Mouse (Mus musculus): Measurements from ENCODE around the gene Gm20767. TPM values are rescaled to one million over a fixed set of nuclear protein-coding genes. Genes with fewer than 3 reads are reported as not detected.
"Not testable (repeated sequence)": the region's sequence is repeated elsewhere in the genome, so short reads cannot be mapped to it uniquely, and the experiment has no call there.

The Gm20767 gene
- polyA plus RNA-seq (2012): not detected in 2 replicates

- H3K4me3 ChIP-seq (replicated peaks); H3K4me1 ChIP-seq (ENCODE audit: control insufficient read depth); H3K9me3 ChIP-seq (ENCODE audit: control insufficient read depth, low read length); H3K36me3 ChIP-seq (ENCODE audit: control insufficient read depth); H3K27me3 ChIP-seq (ENCODE audit: control insufficient read depth): not testable (repeated sequence)
Measured at GRCm38 (mm10) chr13:120139946-120140345, at the start of gene Gm20767. Gene Gm20767 (plus strand): TSS chr13:120140246.

DNA sequence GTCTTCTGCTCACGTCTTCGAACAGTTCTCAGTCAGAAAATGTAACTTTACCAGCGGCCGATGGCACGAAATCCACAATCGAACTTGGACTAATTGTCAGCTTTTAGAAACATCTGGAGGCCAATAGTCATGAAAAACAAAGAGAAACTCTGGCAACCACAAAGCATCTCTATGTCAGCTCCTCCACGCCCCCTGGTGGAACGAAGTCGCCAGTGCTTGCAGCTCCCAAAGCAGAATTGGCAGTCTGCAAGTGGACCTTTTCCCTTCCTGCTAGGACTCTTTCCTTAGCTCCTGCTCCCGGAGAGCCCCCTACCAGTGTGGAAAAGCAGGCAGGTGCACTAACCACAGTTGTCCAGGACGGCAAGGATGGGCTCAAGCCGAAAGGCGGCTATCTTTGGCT lies 47.1 kb upstream of the Gm20767 start:
- H3K9me3 ChIP-seq (ENCODE audit: control insufficient read depth, low read length); H3K36me3 ChIP-seq (ENCODE audit: control insufficient read depth); H3K4me3 ChIP-seq (replicated peaks); H3K4me1 ChIP-seq (ENCODE audit: control insufficient read depth); H3K27me3 ChIP-seq (ENCODE audit: control insufficient read depth): not testable (repeated sequence)

GRCm38 (mm10) chr13:120096241-120096937 lies 43.7 kb upstream of the Gm20767 start:
- not testable (repeated sequence) for H3K27me3 ChIP-seq (ENCODE audit: control insufficient read depth); H3K4me3 ChIP-seq (replicated peaks); H3K36me3 ChIP-seq (ENCODE audit: control insufficient read depth); H3K4me1 ChIP-seq (ENCODE audit: control insufficient read depth); H3K9me3 ChIP-seq (ENCODE audit: control insufficient read depth, low read length)

DNA sequence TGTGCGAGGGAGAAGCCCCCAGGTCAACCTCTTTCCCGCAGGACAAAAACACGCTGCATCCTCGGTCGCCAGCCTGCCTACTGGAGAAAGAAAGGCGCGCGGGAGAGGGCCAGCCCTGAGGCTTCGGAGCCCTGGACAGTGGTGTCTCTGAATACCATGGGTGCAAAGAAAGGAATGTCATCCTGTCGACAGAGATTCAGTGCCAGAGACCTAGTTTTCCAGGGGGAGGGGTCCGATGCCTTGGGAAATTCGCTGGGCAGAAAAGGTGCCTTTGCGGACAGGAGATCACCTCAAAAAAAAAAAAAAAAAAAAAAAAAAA lies 43.1 kb upstream of the Gm20767 start:
- H3K4me3 ChIP-seq (replicated peaks); H3K4me1 ChIP-seq (ENCODE audit: control insufficient read depth): not testable (repeated sequence)

DNA sequence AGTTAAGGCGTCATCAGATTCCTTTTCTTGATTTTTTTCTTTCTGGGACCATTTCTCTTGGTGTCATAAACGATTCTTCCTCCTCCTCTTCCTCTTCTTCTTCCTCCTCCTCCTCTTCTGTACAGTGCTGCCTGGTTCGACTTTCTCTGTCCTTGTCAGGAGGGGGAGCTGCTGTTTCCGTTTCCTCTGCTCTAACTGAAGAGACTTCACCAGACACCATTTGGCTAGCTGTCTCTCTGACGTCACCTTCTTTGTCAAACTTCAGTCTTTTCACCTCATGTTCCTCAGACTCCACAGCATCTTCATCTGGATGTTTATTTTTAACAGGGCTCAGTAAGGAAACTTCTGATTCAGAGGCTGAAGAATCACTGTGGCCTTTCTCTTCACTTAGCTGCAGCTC lies 40.7 kb upstream of the Gm20767 start:
- H3K4me1 ChIP-seq (ENCODE audit: control insufficient read depth): not testable (repeated sequence)

More for the DNA sequence above, 43.1 kb upstream of the Gm20767 start:
- not testable (repeated sequence) for H3K36me3 ChIP-seq (ENCODE audit: control insufficient read depth); H3K9me3 ChIP-seq (ENCODE audit: control insufficient read depth, low read length); H3K27me3 ChIP-seq (ENCODE audit: control insufficient read depth)

GRCm38 (mm10) chr13:120106504-120106903 lies 33.5 kb upstream of the Gm20767 start:
- H3K4me3 ChIP-seq (replicated peaks); H3K9me3 ChIP-seq (ENCODE audit: control insufficient read depth, low read length); H3K27me3 ChIP-seq (ENCODE audit: control insufficient read depth); H3K36me3 ChIP-seq (ENCODE audit: control insufficient read depth); H3K4me1 ChIP-seq (ENCODE audit: control insufficient read depth): not testable (repeated sequence)

More for the DNA sequence above, 40.7 kb upstream of the Gm20767 start:
- not testable (repeated sequence) for H3K9me3 ChIP-seq (ENCODE audit: control insufficient read depth, low read length); H3K36me3 ChIP-seq (ENCODE audit: control insufficient read depth); H3K27me3 ChIP-seq (ENCODE audit: control insufficient read depth); H3K4me3 ChIP-seq (replicated peaks)

- not testable (repeated sequence) for H3K36me3 ChIP-seq (ENCODE audit: control insufficient read depth); H3K9me3 ChIP-seq (ENCODE audit: control insufficient read depth, low read length); H3K27me3 ChIP-seq (ENCODE audit: control insufficient read depth); H3K4me3 ChIP-seq (replicated peaks); H3K4me1 ChIP-seq (ENCODE audit: control insufficient read depth)
Measured at GRCm38 (mm10) chr13:120107000-120107399, 33.0 kb upstream of the Gm20767 start.

DNA sequence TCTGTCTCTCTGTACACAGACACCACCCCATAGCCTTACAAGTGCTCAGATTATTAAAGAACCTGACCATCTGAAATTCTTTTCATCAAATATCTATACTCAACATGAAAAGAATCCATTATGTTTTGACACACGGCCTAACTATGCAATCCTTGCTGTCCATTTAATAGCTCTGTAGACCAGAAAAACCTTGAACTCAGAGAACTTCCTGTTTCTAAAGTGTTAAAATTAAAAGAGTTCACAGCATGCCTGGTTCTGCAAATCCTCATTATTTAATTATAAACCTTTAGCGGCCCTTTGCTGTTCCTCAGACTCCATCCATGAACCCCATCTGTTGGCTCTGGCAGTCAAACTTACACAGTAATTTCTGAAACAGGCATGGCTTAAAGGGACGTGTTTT lies 2.3 kb downstream of the Gm20767 start:
- not testable (repeated sequence) for H3K27me3 ChIP-seq (ENCODE audit: control insufficient read depth); H3K36me3 ChIP-seq (ENCODE audit: control insufficient read depth)

DNA sequence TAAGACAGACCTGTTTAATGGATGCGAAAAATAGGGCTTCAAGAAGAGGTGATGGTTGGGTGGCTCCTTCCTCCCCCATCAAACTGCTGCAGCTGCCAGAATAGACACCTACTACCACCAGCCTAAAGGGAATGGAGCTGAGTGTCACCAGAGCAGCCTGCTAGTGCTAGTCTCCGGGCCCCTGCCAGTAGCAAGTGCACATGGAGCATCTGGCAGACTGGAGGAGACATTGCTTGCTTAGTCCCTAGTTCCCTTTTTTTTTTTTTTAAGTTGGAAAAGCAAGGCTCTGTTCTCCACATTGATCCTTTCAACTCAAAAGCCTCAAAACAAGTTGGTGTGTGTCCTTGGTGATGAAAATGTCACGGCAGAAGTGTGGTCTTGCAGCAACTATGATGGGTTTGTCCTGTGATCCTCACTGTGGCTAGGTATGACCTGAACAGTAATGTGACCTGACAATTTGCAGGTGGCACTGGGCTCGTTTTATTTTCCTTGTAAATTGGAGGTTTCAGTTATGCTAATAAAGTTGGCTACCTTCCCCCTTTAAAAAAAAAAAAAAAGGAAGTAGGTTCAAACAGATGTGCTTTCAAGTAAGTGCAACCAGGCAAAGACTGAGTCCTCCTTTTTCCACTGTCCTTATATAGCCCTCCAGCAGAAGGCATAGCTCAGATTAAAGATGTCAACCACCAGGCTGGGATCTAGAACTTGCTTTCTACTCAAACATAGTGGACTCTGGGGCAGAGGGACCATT lies 9.8 kb downstream of the Gm20767 start:
- H3K27me3 ChIP-seq (ENCODE audit: control insufficient read depth); H3K4me3 ChIP-seq (replicated peaks); H3K4me1 ChIP-seq (ENCODE audit: control insufficient read depth); H3K36me3 ChIP-seq (ENCODE audit: control insufficient read depth); H3K9me3 ChIP-seq (ENCODE audit: control insufficient read depth, low read length): not testable (repeated sequence)

More for the DNA sequence above, 2.3 kb downstream of the Gm20767 start:
- not testable (repeated sequence) for H3K4me1 ChIP-seq (ENCODE audit: control insufficient read depth); H3K9me3 ChIP-seq (ENCODE audit: control insufficient read depth, low read length); H3K4me3 ChIP-seq (replicated peaks)

DNA sequence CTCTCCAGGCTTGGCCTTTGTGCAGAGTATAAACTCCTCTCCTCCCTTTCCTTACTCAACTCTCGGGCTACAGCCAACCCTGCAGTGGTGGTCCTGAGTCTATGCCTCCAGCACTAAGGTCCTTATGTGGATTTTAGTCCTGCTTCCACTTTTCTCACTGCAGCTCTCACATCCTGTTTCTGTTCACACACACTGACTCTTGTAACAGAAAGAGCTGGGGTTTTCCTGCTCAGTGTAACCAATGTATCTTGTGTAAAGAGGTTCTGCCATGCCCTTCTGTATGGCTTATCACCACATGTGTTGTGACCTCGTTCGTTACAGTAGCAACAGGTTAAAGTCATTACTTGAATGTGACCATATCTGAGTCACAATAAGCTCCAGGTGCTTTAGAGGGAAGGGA lies 10.5 kb downstream of the Gm20767 start:
- H3K4me1 ChIP-seq (ENCODE audit: control insufficient read depth); H3K27me3 ChIP-seq (ENCODE audit: control insufficient read depth); H3K4me3 ChIP-seq (replicated peaks); H3K9me3 ChIP-seq (ENCODE audit: control insufficient read depth, low read length); H3K36me3 ChIP-seq (ENCODE audit: control insufficient read depth): not testable (repeated sequence)

DNA sequence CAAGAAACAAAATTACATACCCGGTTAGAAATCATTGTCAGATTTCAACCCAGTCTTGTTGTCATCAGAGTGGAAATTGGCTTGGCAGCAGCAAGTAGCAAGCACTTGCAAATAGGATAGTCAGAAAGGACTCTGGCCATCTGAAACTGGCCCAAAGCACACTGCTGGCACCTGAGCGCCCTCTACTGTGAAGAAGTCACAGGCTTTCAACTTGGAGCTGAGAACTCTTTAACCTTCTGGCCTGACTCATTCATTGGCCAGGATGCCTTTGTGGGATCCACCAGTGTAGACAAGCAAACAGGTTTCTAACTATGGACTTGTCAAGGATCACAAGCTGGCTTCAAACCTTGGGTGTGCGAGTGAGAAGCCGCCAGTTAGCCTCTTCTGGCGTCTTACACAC lies 28.3 kb downstream of the Gm20767 start:
- not testable (repeated sequence) for H3K36me3 ChIP-seq (ENCODE audit: control insufficient read depth); H3K9me3 ChIP-seq (ENCODE audit: control insufficient read depth, low read length); H3K4me1 ChIP-seq (ENCODE audit: control insufficient read depth); H3K27me3 ChIP-seq (ENCODE audit: control insufficient read depth); H3K4me3 ChIP-seq (replicated peaks)

- H3K4me3 ChIP-seq (replicated peaks); H3K36me3 ChIP-seq (ENCODE audit: control insufficient read depth); H3K27me3 ChIP-seq (ENCODE audit: control insufficient read depth); H3K9me3 ChIP-seq (ENCODE audit: control insufficient read depth, low read length); H3K4me1 ChIP-seq (ENCODE audit: control insufficient read depth): not testable (repeated sequence)
Measured at GRCm38 (mm10) chr13:120172133-120172532, 32.1 kb downstream of the Gm20767 start, which contains the start of gene Gm21818. Gene Gm21818 (plus strand): TSS chr13:120172433.

GRCm38 (mm10) chr13:120196189-120196821 lies 56.3 kb downstream of the Gm20767 start:
- H3K4me3 ChIP-seq (replicated peaks); H3K4me1 ChIP-seq (ENCODE audit: control insufficient read depth); H3K27me3 ChIP-seq (ENCODE audit: control insufficient read depth); H3K9me3 ChIP-seq (ENCODE audit: control insufficient read depth, low read length); H3K36me3 ChIP-seq (ENCODE audit: control insufficient read depth): not testable (repeated sequence)

Measured in erythroblast, embryonic 14.5 days (primary cell).